Mouse (Mus musculus) mouse embryonic stem cell (cell line): ENCODE results near the gene Rbm5.

ENCODE experiments used
- in situ Hi-C, 2 experiments: fragments of 300-500 bp; cut with MboI; formaldehyde crosslinking; loops; 1 replicate in 1 of 2; 3 replicates in 1 of 2; pipeline ENCODE4 v1.14.3; 2019 to 2020; ENCODE audit warnings: low sequenced_read_pairs in 2 of 2, low pct_unique_long_range_greater_than_20kb in 1 of 2, mixed read lengths in 1 of 2; ENCODE audit not compliant: unreplicated experiment in 1 of 2

Rbm5 gene

DNA sequence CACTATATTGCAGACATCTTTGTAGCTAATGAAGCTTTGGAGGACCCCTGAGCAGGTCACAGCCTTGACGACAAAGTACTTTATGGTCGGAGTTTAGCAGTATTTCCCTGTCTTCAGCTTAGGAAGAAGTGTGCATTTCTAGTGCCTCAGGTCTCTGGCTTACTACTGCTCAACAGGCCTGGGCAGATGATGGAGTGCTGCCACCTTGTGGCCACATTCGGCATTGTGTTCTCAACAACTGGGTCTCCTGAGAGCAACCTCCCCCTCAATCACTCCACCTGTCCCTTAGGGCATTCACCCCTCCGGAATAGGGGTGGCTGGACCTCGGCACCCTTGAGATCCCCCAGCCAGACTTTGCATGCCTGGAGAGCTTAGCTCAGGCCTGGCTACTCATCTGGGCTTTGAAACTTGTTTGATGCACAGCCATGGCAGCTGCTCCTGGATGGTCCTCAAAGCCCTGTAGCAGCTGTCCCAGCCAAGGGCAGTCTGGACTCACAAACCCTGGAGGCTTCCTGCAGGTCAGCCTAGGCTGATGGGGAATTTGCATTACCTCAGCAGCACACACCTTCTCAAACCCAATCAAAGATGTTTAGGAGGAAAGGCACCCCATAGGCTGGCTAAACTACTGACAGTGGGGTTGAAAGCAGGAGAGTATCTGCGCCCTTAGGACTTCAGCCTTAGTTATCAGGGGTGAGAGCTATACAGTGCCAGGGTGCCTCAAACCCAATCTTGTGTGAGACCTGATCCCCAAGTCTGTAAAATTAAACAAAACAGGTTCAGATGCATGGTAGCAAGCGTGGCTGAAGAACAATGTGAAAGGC lies 32.6 kb downstream of the Rbm5 start:
- in situ Hi-C loops = loop anchor here (5.0 to 25.0 kb wide), 2 partner anchors 51 to 876 kb away; no protein-coding TSS in a partner anchor

GRCm38 (mm10) chr9:107736185-107736485 lies 34.7 kb downstream of the Rbm5 start:
- in situ Hi-C loops = loop anchor here (5.0 to 25.0 kb wide), 2 partner anchors 49 to 874 kb away; no protein-coding TSS in a partner anchor

DNA sequence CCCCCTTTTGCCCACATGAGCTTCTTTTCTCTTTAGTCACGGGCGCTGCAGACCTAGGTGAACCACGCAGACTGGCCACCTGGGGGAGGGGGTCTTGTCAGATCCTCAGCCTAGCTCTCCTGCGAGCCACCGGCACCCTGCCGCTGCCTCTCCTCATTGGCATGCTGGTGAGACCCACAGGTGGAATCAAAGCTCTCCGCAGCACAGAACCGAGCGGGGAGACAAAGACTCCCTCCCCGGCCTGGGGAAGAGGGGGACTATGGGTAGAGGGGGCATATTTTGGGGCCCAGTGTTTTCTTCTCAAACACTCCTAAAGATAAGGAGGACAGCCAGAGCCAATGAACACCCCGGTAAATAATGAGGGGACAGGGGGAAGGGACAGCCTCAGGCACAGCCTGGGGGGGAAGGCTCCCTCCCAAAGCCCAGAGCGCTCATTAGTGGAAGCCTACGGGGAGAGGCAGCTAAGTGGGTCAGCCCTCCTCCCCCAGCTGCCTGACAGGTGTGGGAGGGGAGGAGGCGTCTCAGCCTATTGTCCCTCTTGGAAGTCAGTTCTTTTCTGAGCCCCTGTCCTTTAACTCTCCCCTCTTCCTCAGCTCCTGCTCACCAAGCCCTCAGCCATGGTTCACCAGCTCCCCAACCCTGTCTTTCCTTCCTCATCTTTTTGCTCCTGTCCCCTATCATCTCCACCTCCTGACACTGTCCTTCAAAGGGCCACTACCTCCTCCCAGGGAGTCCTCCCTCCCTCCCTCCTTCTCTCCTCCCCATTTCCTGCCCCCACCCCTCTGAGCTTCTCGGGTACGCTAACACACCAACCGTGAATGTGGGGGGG lies 35.2 kb downstream of the Rbm5 start:
- in situ Hi-C loops = loop anchor here (5.0 to 25.0 kb wide), 2 partner anchors 48 to 873 kb away; no protein-coding TSS in a partner anchor

- in situ Hi-C loops = loop anchor here in 1 of 2 experiments (25.0 kb wide), 1 partner anchor 872 kb away; no protein-coding TSS in a partner anchor
Observed at GRCm38 (mm10) chr9:107734567-107734971, 36.2 kb downstream of the Rbm5 start.

GRCm38 (mm10) chr9:107729709-107730108 lies 41.1 kb downstream of the Rbm5 start:
- in situ Hi-C loops = loop anchor here in 1 of 2 experiments (25.0 kb wide), 1 partner anchor 867 kb away; no protein-coding TSS in a partner anchor

DNA sequence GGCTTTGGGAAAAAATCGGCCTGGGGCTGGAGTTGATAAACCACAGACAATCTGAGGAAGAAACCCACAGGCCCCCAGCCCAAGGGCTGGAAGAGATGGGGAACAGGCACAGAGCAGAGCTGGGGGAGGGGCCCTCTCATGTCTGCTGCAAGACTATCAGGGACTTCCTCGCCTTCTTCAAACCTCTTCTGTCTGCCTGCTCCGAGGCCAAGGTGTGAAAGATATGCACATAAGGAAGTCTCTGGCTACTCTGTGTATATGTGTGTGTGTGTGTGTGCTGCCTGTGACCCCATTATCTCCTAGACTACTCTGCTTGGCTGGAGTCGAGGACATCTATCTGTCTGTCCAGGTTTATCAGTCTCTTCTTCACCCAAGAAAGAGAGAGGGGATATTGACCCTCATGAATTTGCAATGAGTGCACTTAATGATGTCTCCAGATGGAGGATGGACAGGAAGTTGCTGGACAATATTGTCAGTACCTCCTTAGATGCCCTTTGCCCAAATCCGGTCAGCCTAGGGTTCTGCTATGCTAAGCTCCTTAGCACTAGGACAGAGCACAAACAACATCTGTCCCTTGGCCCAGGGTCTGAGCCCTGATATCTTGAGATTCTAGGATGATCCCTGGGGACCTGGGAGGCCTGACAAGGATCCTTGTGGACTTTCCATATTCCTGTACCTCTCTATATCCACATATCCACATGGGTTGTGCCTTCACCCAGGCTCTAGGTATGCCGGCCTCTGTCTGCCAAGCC lies 41.7 kb downstream of the Rbm5 start:
- in situ Hi-C loops = loop anchor here in 1 of 2 experiments (25.0 kb wide), 1 partner anchor 867 kb away; no protein-coding TSS in a partner anchor

- in situ Hi-C loops = loop anchor here in 1 of 2 experiments (25.0 kb wide), 1 partner anchor 865 kb away; no protein-coding TSS in a partner anchor
Observed at GRCm38 (mm10) chr9:107727041-107727440, 43.8 kb downstream of the Rbm5 start.

DNA sequence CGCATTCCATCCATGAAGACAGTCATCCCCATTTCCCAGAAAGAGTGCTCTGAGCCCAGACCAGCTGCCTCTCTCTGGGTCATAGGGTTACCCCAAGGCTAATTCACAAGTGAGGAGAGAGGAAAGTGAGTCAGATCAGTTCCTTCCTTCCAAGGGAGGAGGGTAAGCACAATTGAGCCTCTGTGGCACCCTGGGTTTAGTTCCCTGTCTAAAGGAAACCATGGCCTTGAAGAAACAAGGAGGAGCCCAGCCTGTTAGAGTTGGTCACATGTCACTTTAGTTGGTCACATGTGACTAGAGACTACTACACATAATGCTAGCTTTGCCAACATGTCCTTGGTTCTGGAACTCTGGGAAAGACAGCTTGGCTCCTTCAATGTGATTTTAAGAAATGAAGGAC lies 46.0 kb downstream of the Rbm5 start:
- in situ Hi-C loops = loop anchor here in 1 of 2 experiments (25.0 kb wide), 1 partner anchor 862 kb away; no protein-coding TSS in a partner anchor

DNA sequence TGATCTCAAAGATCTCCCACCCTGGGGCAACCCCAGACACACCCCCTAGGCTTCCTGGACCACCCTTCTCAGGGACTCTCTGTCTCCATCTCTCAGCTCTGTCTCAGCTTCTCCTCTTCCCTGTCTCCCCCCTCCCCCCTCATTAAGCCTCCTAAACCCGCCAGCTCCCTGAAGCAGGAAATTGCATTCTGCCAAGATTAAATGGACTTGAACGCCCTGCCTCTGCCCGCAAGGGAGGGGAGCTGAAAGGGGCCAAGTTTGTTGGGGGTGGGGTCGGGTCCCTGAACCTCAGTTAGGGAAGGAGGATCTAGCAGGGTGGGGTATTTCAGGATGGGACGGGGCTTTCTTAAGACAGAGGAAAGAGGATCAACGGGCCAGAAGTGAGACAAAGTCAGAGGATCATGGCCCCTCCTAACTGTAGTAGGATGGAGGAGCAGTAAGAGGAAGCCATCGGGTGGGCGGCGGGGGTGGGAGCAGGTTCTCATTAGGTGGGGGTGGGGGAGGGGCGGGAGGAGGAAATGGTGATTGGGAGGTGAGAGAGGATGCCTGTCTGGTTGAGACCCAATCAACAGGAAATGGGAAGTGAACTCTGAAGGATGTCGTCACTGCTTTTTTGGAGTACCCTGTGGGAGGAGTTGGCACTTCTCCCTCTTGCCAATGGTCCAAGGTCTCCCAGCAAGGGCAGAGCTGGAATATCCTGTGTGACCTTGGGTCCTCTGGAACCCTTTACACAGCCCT lies 46.8 kb downstream of the Rbm5 start:
- in situ Hi-C loops = no loop called here

DNA sequence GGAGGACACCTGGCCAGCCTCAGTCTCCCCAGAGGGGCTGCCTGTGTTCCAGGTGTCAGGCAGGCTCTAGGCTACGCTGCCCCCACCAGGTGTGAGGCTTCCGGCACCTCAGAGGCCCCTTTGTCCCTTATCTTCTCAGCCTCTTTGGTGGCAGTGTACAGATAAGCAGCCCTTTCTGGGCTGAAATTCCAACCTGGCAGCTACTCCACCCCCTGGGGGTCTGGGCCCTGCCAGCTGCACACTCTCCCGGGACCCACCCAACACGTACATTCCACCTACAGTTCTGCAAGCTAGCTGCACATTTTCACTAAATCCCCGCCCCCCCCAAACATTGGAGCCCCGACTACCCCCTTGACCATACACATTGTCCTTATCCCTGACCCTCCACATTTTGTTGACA lies 47.5 kb downstream of the Rbm5 start:
- in situ Hi-C loops = no loop called here

DNA sequence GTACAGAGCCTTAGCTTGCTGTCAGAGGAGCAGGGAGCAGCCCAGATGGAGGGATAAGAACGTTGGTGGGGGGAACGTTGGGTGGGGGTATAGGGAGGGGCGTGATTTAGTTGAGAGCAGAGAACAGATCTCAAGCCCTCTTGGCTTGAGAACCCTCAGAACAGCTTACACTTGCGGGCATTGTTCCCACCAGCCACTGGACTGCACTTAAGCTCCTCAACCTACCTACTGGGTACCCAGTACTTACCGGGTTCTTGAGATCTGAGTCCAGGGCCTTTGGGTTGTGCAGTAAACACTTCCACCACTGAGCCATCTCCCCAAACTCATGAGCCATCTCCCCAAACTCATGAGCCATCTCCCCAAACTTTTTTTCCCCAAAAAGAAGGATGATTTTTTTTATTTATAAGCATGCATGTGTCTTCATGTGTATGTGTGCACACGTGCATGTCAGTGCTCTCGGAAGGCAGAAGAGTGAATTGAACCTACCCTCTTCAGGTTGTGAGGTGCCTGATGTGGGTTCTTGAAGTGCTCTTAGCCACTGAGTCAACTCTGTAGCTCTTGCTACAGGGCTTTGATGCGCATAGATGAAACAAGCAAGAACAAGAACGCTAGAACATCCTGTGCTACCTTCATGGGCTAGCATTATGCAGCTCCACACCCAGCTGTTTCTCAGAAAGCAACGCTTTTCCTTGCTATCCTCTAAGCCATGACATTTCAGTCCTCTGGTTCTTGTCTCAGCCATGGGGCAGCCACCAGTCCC lies 51.8 kb downstream of the Rbm5 start:
- in situ Hi-C loops = no loop called here

DNA sequence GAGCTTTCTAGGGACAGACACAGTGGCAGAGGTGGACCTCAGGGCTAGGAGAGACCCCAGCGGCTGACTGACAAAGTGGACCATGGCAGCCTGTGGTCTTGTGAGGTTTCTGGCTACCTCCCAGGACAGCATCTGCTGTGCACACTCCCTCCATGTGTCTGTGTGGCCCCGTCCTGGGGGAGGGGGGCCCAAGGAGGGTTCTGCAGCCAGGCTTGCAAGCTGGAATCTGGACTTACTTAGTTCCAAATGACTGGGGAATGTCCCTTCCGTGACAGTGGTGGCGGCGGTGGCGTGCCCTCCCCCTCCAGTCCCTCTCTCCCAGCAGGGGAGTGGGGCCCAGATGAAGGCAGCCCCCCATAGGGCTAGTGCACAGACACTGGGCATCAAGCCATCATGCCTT lies 53.8 kb downstream of the Rbm5 start:
- in situ Hi-C loops = no loop called here

- in situ Hi-C loops = no loop called here
Observed at GRCm38 (mm10) chr9:107715632-107716031, 55.2 kb downstream of the Rbm5 start.

DNA sequence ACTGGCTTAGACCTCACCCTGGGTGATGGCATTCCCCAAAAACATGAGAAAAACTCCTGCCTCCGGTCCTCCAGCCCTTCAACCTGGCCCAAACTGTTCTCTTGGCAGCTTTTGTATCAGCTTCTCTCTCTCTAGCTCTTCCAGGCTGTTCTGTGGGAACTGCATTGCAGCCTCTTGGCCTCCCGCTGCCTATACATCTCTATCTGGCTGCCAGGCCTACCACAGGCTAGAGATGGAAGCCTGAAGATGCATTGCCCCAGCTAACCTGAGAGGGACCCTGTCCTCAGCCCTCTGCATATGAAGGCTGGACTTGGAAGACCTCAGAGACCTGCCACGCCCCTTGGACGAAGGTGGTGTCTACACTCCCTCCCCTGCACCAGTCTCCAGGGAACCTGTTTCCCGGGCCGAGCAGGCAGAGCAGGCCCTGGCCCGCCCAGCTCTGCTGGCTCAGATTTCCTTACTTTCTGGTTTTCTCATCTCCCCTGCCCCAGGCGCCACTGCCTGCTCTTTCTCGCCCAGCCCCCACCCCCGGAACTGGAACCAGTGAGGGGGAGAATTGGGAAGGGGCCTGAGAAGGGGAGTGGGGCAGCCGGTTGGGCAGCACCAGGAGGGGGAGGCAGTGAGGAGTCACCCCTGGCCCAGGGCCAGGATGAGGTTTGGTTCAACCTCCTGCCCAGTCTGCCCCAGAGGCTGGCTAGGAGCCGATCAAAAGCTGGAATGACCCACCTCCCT lies 56.4 kb downstream of the Rbm5 start:
- in situ Hi-C loops = no loop called here

DNA sequence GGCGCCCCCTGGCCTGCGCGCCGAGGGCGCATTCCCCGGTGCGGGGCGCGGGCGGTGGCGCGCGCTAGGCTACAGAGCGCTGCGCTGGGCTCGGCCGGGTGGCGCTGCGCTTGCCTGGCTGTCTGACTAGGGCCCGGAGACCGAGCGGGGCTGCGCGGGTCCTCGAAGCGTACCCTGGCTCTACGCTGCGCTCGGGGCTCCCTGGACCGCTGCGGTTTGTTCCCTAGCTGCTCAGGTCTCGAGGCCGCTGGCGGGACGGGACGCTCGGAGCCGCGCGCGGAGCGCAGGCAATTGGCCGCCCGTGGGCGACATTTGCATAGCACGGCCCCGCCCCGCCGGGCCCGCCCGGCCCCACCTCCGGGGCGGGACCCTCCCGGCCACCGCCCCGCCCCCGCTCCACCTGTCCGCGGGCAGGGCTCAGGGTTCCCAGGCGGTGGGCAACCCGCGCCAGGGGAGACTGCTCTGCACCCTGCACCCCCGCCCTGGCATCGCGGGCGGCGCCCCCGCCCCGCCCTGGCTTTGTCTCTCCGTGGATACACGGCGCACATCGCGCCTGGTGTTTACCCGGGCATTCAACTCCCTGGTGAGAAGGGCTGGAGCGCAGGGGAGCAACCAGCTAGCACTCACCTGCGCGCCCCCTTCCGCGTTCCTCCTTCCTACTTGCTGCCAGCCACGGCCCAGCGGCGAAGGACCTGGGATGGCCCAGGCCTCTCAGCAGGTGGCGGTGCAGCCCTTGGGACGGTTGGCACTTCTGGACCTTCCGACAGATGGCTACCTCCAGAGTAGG lies 60.9 kb downstream of the Rbm5 start, which contains the start of gene Sema3f:
Gene Sema3f (minus strand): TSS at position 779 of the 787 bp plus-strand sequence.
- in situ Hi-C loops = no loop called here
